Mouse (Mus musculus): ENCODE data around the gene Mia. TPM values are rescaled to one million over a fixed set of nuclear protein-coding genes. Genes with fewer than 3 reads are reported as not detected.

Mia gene
- polyA plus RNA-seq, 1 experiment from 2014 or later = 9.7 TPM

- Histone ChIP-seq H3K27ac (replicated peaks) (peak overlapping the region; percentile 89), H3K9me3 (no peaks in the 10 kb centered on the region), H3K4me1 (replicated peaks) (peaks cover 27% of the 10 kb centered on the region), H3K4me2 (peak overlapping the region; percentile 58), H3K36me3 (peaks cover 32% of the 10 kb centered on the region), H3K4me3 (peak overlapping the region; percentile 11; the same call in 1 of the 2 replicates), H3K27me3 (no peaks in the 10 kb centered on the region), H3K9ac (no peak overlapping the region)
- no peak for ATAC-seq (ENCODE audit: low read depth)
- WGBS = 47% methylated on average over 5 of the region's 5 CpGs
These were observed 921 bp downstream of the Mia start for GRCm38 (mm10) chr7:27180036-27180435.

GRCm38 (mm10) chr7:27179217-27179918, 1.6 kb downstream of the Mia start:
- H3K4me2 ChIP-seq = peak overlapping the region; percentile 58
- H3K9me3 ChIP-seq = no peaks in the 10 kb centered on the region
- peaks cover 32% of the 10 kb centered on the region for H3K36me3 ChIP-seq
- no peaks in the 10 kb centered on the region for H3K27me3 ChIP-seq
- H3K4me3 ChIP-seq = peak overlapping the region; percentile 66
- peaks cover 27% of the 10 kb centered on the region for H3K4me1 ChIP-seq (replicated peaks)
- 52% methylated on average over 16 of the region's 16 CpGs for WGBS
- H3K9ac ChIP-seq = peak overlapping the region; percentile 57
- ATAC-seq (ENCODE audit: low read depth) = peak; percentile 5; the same call in 1 of the 2 replicates
- peak overlapping the region; percentile 89 for H3K27ac ChIP-seq (replicated peaks)

GRCm38 (mm10) chr7:27178324-27179216, 2.4 kb downstream of the Mia start, which contains the start of gene Rab4b:
Gene Rab4b (minus strand): TSS chr7:27178896.
- WGBS = under 1% methylated on average over 53 of the region's 53 CpGs
- Histone ChIP-seq H3K4me3 (peak within 1 kb of the TSS; percentile 66), H3K27ac (replicated peaks) (peak within 1 kb of the TSS; percentile 96), H3K9ac (peak within 1 kb of the TSS; percentile 77), H3K4me1 (replicated peaks) (peaks cover 27% of the 10 kb centered on the region), H3K27me3 (no peaks in the 10 kb centered on the region), H3K4me2 (peak within 1 kb of the TSS; percentile 58), H3K36me3 (peaks cover 33% of the 10 kb centered on the region), H3K9me3 (no peaks in the 10 kb centered on the region)
- peak; percentile 98 for ATAC-seq (ENCODE audit: low read depth)

GRCm38 (mm10) chr7:27177942-27178323, 3.0 kb downstream of the Mia start:
- Histone ChIP-seq H3K9ac (peak overlapping the region; percentile 77), H3K4me2 (peak overlapping the region; percentile 58), H3K36me3 (peaks cover 32% of the 10 kb centered on the region), H3K9me3 (no peaks in the 10 kb centered on the region), H3K27ac (replicated peaks) (peak overlapping the region; percentile 96), H3K27me3 (no peaks in the 10 kb centered on the region), H3K4me1 (replicated peaks) (peaks cover 27% of the 10 kb centered on the region), H3K4me3 (peak overlapping the region; percentile 66)
- ATAC-seq (ENCODE audit: low read depth) = peak; percentile 7
- 22% methylated on average over 4 of the region's 4 CpGs for WGBS

- peaks cover 58% of the 10 kb centered on the region for H3K36me3 ChIP-seq
- H3K27ac ChIP-seq (replicated peaks) = no peak overlapping the region
- H3K4me2 ChIP-seq = no peak overlapping the region
- peaks cover 18% of the 10 kb centered on the region for H3K4me1 ChIP-seq (replicated peaks)
- no peak overlapping the region for H3K4me3 ChIP-seq
- no peaks in the 10 kb centered on the region for H3K27me3 ChIP-seq
- no peak for ATAC-seq (ENCODE audit: low read depth)
- no peak overlapping the region for H3K9ac ChIP-seq
- WGBS = 93% methylated on average over 7 of the region's 7 CpGs
- H3K9me3 ChIP-seq = no peaks in the 10 kb centered on the region
These were observed 6.1 kb downstream of the Mia start for GRCm38 (mm10) chr7:27174896-27175295.

GRCm38 (mm10) chr7:27174496-27174895, 6.5 kb downstream of the Mia start:
- Histone ChIP-seq H3K36me3 (peaks cover 58% of the 10 kb centered on the region), H3K9ac (no peak overlapping the region), H3K27ac (replicated peaks) (no peak overlapping the region), H3K4me2 (no peak overlapping the region), H3K4me3 (no peak overlapping the region), H3K9me3 (no peaks in the 10 kb centered on the region), H3K4me1 (replicated peaks) (peaks cover 14% of the 10 kb centered on the region), H3K27me3 (no peaks in the 10 kb centered on the region)
- ATAC-seq (ENCODE audit: low read depth) = no peak
- WGBS = 94% methylated on average over 15 of the region's 15 CpGs

- WGBS = 83% methylated on average over 3 of the region's 3 CpGs
- no peaks in the 10 kb centered on the region for H3K9me3 ChIP-seq
- ATAC-seq (ENCODE audit: low read depth) = no peak
- no peak overlapping the region for H3K4me3 ChIP-seq
- H3K27me3 ChIP-seq = no peaks in the 10 kb centered on the region
- no peak overlapping the region for H3K9ac ChIP-seq
- H3K4me2 ChIP-seq = no peak overlapping the region
- H3K27ac ChIP-seq (replicated peaks) = no peak overlapping the region
- H3K36me3 ChIP-seq = peaks cover 63% of the 10 kb centered on the region
- H3K4me1 ChIP-seq (replicated peaks) = peaks cover 11% of the 10 kb centered on the region
These were observed 10.0 kb downstream of the Mia start for GRCm38 (mm10) chr7:27170981-27171380.

- peaks cover 52% of the 10 kb centered on the region for H3K36me3 ChIP-seq
- ATAC-seq (ENCODE audit: low read depth) = no peak
These were observed 12.6 kb downstream of the Mia start for GRCm38 (mm10) chr7:27168371-27168770.

GRCm38 (mm10) chr7:27167475-27168094, 13.4 kb downstream of the Mia start:
- Histone ChIP-seq H3K4me1 (replicated peaks) (peaks cover 42% of the 10 kb centered on the region), H3K27ac (replicated peaks) (peak overlapping the region; percentile 98), H3K27me3 (no peaks in the 10 kb centered on the region), H3K36me3 (peaks cover 48% of the 10 kb centered on the region), H3K9me3 (no peaks in the 10 kb centered on the region), H3K4me3 (peak overlapping the region; percentile 73), H3K9ac (peak overlapping the region; percentile 91), H3K4me2 (peak overlapping the region; percentile 75)
- WGBS = 73% methylated on average over 11 of the region's 11 CpGs
- ATAC-seq (ENCODE audit: low read depth) = no peak

More at GRCm38 (mm10) chr7:27168371-27168770, 12.6 kb downstream of the Mia start:
- Histone ChIP-seq H3K27me3 (no peaks in the 10 kb centered on the region), H3K4me1 (replicated peaks) (peaks cover 34% of the 10 kb centered on the region), H3K9ac (no peak overlapping the region), H3K27ac (replicated peaks) (no peak overlapping the region), H3K4me2 (no peak overlapping the region), H3K9me3 (no peaks in the 10 kb centered on the region), H3K4me3 (no peak overlapping the region)
- 93% methylated on average over 5 of the region's 5 CpGs for WGBS

GRCm38 (mm10) chr7:27166614-27167474, 14.1 kb downstream of the Mia start, which contains the start of gene Egln2:
Gene Egln2 (minus strand): TSS chr7:27166802.
- Histone ChIP-seq H3K4me3 (peak within 1 kb of the TSS; percentile 73), H3K4me1 (replicated peaks) (peaks cover 49% of the 10 kb centered on the region), H3K4me2 (peak within 1 kb of the TSS; percentile 75), H3K27ac (replicated peaks) (peak within 1 kb of the TSS; percentile 98), H3K9me3 (no peaks in the 10 kb centered on the region), H3K27me3 (no peaks in the 10 kb centered on the region), H3K36me3 (peaks cover 48% of the 10 kb centered on the region), H3K9ac (peak within 1 kb of the TSS; percentile 91)
- ATAC-seq (ENCODE audit: low read depth) = peak; percentile 82
- 2% methylated on average over 60 of the region's 61 CpGs for WGBS

GRCm38 (mm10) chr7:27166229-27166613, 14.7 kb downstream of the Mia start:
- WGBS = under 1% methylated on average over 36 of the region's 43 CpGs
- Histone ChIP-seq H3K27ac (replicated peaks) (peak overlapping the region; percentile 98), H3K9ac (peak overlapping the region; percentile 91), H3K27me3 (no peaks in the 10 kb centered on the region), H3K4me3 (peak overlapping the region; percentile 73), H3K36me3 (peaks cover 47% of the 10 kb centered on the region), H3K9me3 (no peaks in the 10 kb centered on the region), H3K4me1 (replicated peaks) (peaks cover 55% of the 10 kb centered on the region), H3K4me2 (peak overlapping the region; percentile 75)
- ATAC-seq (ENCODE audit: low read depth) = peak; percentile 51
